Mouse (Mus musculus): ENCODE measurements around the gene Dnah9.

Dnah9 gene

DNA sequence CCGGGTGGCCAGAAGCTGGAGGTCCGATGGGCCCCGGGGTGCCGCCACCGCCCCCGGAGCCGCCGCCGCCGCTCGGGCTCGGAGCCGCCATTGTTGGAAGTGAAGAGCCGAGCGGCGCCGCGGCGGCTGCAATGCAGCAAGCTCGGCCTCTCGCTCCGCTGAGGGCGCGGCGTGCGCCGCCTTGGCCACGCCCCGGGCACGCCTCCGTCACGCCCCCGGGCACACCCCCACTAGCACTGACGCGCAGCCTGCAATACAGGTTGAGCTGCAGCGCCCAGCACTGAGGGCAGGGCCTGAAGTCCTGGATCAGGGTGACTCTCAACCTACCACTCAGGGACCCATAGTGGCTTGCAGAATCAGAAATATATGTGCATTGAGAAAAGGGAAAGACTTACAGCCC is 380.2 kb downstream of the Dnah9 start, which contains the start of gene Map2k4:
TSS of gene Map2k4 (minus strand) at position 144 of the 400 bp plus-strand sequence.
- peak; percentile 95 for DNase-seq

DNA sequence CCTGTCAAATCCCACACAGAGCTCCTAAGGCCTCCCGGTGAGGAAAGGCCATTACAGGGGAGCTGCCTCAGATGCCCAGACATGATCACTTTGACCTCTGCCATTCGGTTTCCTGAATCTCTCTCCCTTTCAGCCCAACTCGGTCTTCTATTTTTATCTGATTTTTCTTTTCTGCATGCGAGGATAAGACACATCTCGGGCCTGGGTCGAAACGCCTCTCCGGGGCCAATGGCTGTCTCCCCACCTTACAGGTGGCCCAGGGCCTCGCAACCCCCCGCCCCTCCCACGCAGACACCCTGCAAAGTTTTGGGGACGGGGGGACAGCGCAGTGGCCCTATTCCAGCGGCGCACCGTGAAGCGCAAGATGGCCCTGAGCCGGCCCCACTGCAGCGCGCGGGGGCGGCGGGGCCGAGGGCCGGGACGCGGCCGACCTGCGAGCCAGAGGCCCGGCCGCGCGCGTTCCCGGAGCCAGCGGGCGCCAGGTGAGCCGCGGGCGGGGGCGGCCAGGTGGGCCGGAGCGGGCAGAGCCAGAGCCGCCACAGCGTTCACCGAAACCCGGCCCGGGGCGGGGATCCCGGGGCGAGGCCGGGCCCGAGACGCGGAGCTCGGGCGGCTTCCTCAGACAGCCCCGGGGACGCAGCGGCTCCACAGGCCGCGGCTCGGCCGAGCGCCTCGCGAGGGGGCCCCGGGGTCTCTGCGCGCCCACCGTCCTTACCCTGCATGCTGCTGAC is 380.8 kb downstream of the Dnah9 start:
- DNase-seq = no peak

DNA sequence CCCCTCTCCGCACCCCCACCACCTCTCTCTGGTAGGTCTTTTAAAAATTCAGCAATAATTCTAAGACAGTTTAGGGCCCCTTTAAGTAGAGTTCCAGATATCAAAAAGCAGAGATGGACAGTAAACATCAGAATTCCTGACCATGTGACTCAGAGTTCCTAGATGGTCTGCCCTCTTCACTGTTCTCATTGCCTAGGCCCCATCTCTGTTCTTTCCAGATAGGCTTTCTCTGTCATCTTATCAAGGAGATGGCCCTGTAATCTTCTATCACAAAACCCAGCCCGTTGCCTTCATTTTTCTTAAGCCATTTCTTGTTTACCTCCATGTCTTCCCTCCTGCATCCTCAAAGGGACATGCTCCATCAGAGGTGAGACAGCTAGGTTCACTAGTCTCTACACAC is 382.2 kb downstream of the Dnah9 start:
- no peak for DNase-seq

DNA sequence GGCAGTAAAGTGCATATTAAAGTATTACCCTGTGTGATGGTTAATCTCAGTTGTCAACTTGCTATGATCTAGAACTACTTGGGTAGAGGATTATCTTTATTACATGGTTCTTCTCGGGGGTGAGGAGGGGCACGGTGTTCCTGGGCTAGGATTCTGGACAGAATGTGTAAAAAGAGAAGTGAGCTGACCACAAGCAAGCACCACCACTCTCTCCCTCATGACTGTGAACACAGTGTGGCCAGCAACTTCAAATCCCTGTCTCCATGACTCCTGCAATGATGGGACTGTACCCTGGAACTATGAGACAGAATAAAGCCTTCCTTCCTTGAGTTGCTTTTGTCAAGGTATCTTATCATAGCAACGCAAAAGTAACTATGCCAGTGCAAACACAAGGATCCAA is 386.8 kb downstream of the Dnah9 start:
- DNase-seq = no peak

Measured in kidney, postnatal 10 days (tissue).